Comparison of ENCODE assay signal across 8 mouse cellular contexts in the genomic region with DNA sequence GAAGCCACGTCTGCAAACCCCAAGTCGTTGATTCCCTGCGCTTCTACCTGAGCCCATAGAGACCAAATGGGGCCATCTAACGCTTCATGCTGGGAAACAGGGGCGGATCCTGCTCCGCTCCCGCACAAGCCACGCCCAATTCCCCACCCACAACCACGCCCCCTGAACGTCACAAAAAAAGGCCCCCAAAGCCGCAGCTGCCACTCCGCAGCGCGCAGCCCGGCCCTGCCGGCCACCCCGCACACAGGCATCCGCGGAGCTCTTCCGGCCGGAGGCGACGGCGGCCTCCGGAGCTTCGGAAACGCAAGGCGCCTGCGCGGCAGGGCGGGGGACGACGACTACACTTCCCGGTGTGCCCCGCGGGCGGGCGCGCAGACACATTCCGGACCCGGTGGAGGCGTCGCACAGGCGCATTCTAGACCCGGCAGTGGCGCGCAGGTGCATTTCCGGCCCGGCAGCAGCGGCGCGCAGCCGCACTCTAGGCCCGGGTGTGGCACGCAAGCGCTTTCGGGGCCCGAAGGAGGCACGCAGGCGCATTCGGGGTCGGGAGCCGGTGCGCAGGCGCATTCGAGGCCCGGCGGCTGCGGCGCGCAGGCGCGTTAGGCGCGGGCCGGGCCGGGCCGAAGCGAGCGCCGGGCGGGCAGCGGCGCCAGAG. TPM values are rescaled to one million over a fixed set of nuclear protein-coding genes. Genes with fewer than 3 reads are reported as not detected.
A peak's percentile ranks its signal among the peaks of the same experiment; 100 is the strongest.
DNase-seq lines count a peak whose midpoint lies in the region; ATAC-seq and TF ChIP-seq lines count a peak whose summit lies in the region.

Cdc34 (plus strand) TSS at position 605 of the 655 bp plus-strand sequence.

- H3K9ac ChIP-seq in MEL (ENCODE audit: control insufficient read depth, low read depth, low read length, poor library complexity, severe bottlenecking): peak within 1 kb of the TSS; percentile 96
- peak within 1 kb of the TSS; percentile 83 for H3K9ac ChIP-seq in lung, postnatal 0 days (replicated peaks; ENCODE audit: low read depth)

- H3K4me3 ChIP-seq in MEL (ENCODE audit: control insufficient read depth in 1 of 2, insufficient read depth in 1 of 2, low read depth in 2 of 2, low read length in 2 of 2): peak within 1 kb of the TSS; percentile 96 to 98
- peak within 1 kb of the TSS; percentile 98 for H3K4me3 ChIP-seq in cerebellum, adult 2 months (replicated peaks; ENCODE audit: insufficient read depth, low read depth, low read length)
- H3K4me3 ChIP-seq in lung, postnatal 0 days (ENCODE audit: low read depth, low read length): peak within 1 kb of the TSS; percentile 79

- H3K9me3 ChIP-seq in MEL (replicated peaks; ENCODE audit: insufficient read depth, low read length): no peaks in the 10 kb centered on the region
- H3K9me3 ChIP-seq in lung, postnatal 0 days (ENCODE audit: low read length): no peaks in the 10 kb centered on the region

- peak; percentile 78 to 79 for ATAC-seq in hematopoietic stem cell, adult 5-6 weeks (replicated peaks in 1 of 2; ENCODE audit: insufficient read depth in 1 of 2, low FRiP score in 2 of 2, low TSS enrichment in 1 of 2, low read depth in 1 of 2, poor library complexity in 2 of 2, severe bottlenecking in 2 of 2)
- ATAC-seq in lung, postnatal 0 days: peak; percentile 96

- TF ChIP-seq RAD21 in MEL (IDR thresholded peaks at IDR 0.05; ENCODE audit: low read depth, low read length): no peak

- peaks cover 3 to 4% of the 10 kb centered on the region in 2 experiments; a peak in 2 of 4 replicates for H3K36me3 ChIP-seq in MEL (ENCODE audit: control insufficient read depth in 1 of 2, insufficient read depth in 2 of 2, low read length in 2 of 2)
- peaks cover 20% of the 10 kb centered on the region; the same call in 1 of the 2 replicates for H3K36me3 ChIP-seq in lung, postnatal 0 days (ENCODE audit: insufficient read depth, low read length)

- H3K4me1 ChIP-seq in MEL (ENCODE audit: control insufficient read depth in 1 of 2, insufficient read depth in 2 of 2, low read length in 2 of 2): peaks cover 6 to 19% of the 10 kb centered on the region in 2 experiments; a peak in 3 of 4 replicates
- peaks cover 23% of the 10 kb centered on the region for H3K4me1 ChIP-seq in cerebellum, adult 2 months (ENCODE audit: control insufficient read depth, insufficient read depth, low read length)
- H3K4me1 ChIP-seq in lung, postnatal 0 days (ENCODE audit: insufficient read depth, low read depth, low read length): peaks cover 14% of the 10 kb centered on the region; the same call in 1 of the 2 replicates

- peak; percentile 59 to 85; a peak in 3 of 4 replicates for TF ChIP-seq POLR2A in MEL (IDR thresholded peaks at IDR 0.05; ENCODE audit: control insufficient read depth in 1 of 2, insufficient read depth in 1 of 2, low read depth in 1 of 2, low read length in 2 of 2, poor library complexity in 1 of 2)
- TF ChIP-seq POLR2A in cerebellum, adult 2 months (IDR thresholded peaks at IDR 0.05; ENCODE audit: borderline replicate concordance, insufficient read depth, low read length): peak; percentile 88; the same call in 1 of the 2 replicates

- H3K27ac ChIP-seq in MEL (ENCODE audit: control insufficient read depth, low read depth, low read length): peak within 1 kb of the TSS; percentile 59
- peak within 1 kb of the TSS; percentile 62 for H3K27ac ChIP-seq in cerebellum, adult 2 months (ENCODE audit: insufficient read depth, low read length)
- peak within 1 kb of the TSS; percentile 81 for H3K27ac ChIP-seq in lung, postnatal 0 days (ENCODE audit: low read length)

- peaks cover 32% of the 10 kb centered on the region for H3K79me2 ChIP-seq in MEL (ENCODE audit: control insufficient read depth, insufficient read depth, low read length, poor library complexity)

- under 1% methylated on average over 84 of the region's 84 CpGs for WGBS in cerebellum, adult 2 months
- under 1% methylated on average over 51 of the region's 84 CpGs for WGBS in lung, postnatal 0 days

- TF ChIP-seq EP300 in MEL (IDR thresholded peaks at IDR 0.05; ENCODE audit: low read depth in 1 of 2, low read length in 2 of 2): peak in 1 of 2 experiments; percentile 7; a peak in 1 of 4 replicates
- TF ChIP-seq EP300 in lung, postnatal 0 days (IDR thresholded peaks at IDR 0.05): no peak

- TF ChIP-seq CTCF in MEL (IDR thresholded peaks at IDR 0.05 in 2 of 3, conservative IDR thresholded peaks at IDR 0.05 in 1 of 3; ENCODE audit: control insufficient read depth in 1 of 3, insufficient read depth in 1 of 3, low read depth in 2 of 3, low read length in 3 of 3, poor library complexity in 1 of 3, severe bottlenecking in 1 of 3): no peak
- no peak for TF ChIP-seq CTCF in cerebellum, adult 2 months (IDR thresholded peaks at IDR 0.05; ENCODE audit: borderline replicate concordance, insufficient read depth, low read depth, low read length)
- TF ChIP-seq CTCF in lung, postnatal 0 days (IDR thresholded peaks at IDR 0.05): peak; percentile 58

- H3K4me2 ChIP-seq in lung, postnatal 0 days (replicated peaks; ENCODE audit: low read depth, low read length): peak within 1 kb of the TSS; percentile 92

- no peaks in the 10 kb centered on the region for H3K27me3 ChIP-seq in MEL (ENCODE audit: control insufficient read depth in 1 of 2, insufficient read depth in 2 of 2, low read length in 2 of 2)
- no peaks in the 10 kb centered on the region for H3K27me3 ChIP-seq in cerebellum, adult 2 months (ENCODE audit: control insufficient read depth, insufficient read depth, low read length)
- H3K27me3 ChIP-seq in lung, postnatal 0 days (replicated peaks; ENCODE audit: insufficient read depth, low read length): no peaks in the 10 kb centered on the region

- peak; percentile 99 for DNase-seq in MEL (ENCODE audit: low read depth, low spot score)
- peak; percentile 99 to 100 for DNase-seq in cerebellum, adult 2 months
- DNase-seq in forelimb bud, embryonic 11.5 days (ENCODE audit: low read depth, low spot score): peak; percentile 99
- peak; percentile 100 for DNase-seq in layer of hippocampus, adult 9-11 months
- DNase-seq in lung, postnatal 0 days (ENCODE audit: low spot score): peak; percentile 99
- DNase-seq in ovary, postnatal 14 days (ENCODE audit: low spot score): peak; percentile 99
- peak; percentile 99 for DNase-seq in thymus, postnatal 14 days

TF ChIP-seq in MEL, 35 proteins besides CTCF, POLR2A, EP300 and RAD21:
- TF ChIP-seq MYB (IDR thresholded peaks at IDR 0.05; ENCODE audit: low read depth, low read length) (no peak), NRF1 (IDR thresholded peaks at IDR 0.05; ENCODE audit: insufficient read depth, low read depth, low read length, poor library complexity, severe bottlenecking) (peak; percentile 90), MYC (IDR thresholded peaks at IDR 0.05; ENCODE audit: low read depth, low read length) (0 out of 2 replicates have a peak, but pooled peaks have one; percentile 69), USF2 (IDR thresholded peaks at IDR 0.05; ENCODE audit: borderline replicate concordance in 1 of 2, insufficient read depth in 1 of 2, low read depth in 1 of 2, low read length in 2 of 2) (no peak), MAZ (IDR thresholded peaks at IDR 0.05; ENCODE audit: low read depth, low read length) (peak; percentile 93), BHLHE40 (IDR thresholded peaks at IDR 0.05; ENCODE audit: borderline replicate concordance, low read depth, low read length) (no peak), UBTF (IDR thresholded peaks at IDR 0.05; ENCODE audit: borderline replicate concordance, insufficient read depth, low read depth, low read length) (no peak), MXI1 (IDR thresholded peaks at IDR 0.05; ENCODE audit: low read depth, low read length) (peak; percentile 83), TCF12 (IDR thresholded peaks at IDR 0.05; ENCODE audit: low read depth, low read length) (peak; percentile 64), E2F4 (IDR thresholded peaks at IDR 0.05; ENCODE audit: borderline replicate concordance, low read depth, low read length) (no peak), MAFK (IDR thresholded peaks at IDR 0.05; ENCODE audit: borderline replicate concordance, low read depth, low read length) (no peak), JUND (IDR thresholded peaks at IDR 0.05; ENCODE audit: low read depth, low read length) (no peak), MEF2A (IDR thresholded peaks at IDR 0.05; ENCODE audit: extremely low read depth, insufficient replicate concordance, low read depth, low read length, poor library complexity, severe bottlenecking) (peak; percentile 49; the same call in 1 of the 2 replicates), ELF1 (IDR thresholded peaks at IDR 0.05; ENCODE audit: low read depth, low read length) (peak; percentile 97), KAT2A (conservative IDR thresholded peaks at IDR 0.05; ENCODE audit: low read depth, low read length) (peak; percentile 98), NELFE (IDR thresholded peaks at IDR 0.05; ENCODE audit: low read depth, low read length) (peak; percentile 91), POLR2AphosphoS2 (IDR thresholded peaks at IDR 0.05; ENCODE audit: low read length) (peak; percentile 77; the same call in 1 of the 2 replicates), TBP (IDR thresholded peaks at IDR 0.05; ENCODE audit: low read depth, low read length) (0 out of 2 replicates have a peak, but pooled peaks have one; percentile 6), POLR2AphosphoS5 (IDR thresholded peaks at IDR 0.05; ENCODE audit: borderline replicate concordance, low read depth, low read length) (no peak), ETS1 (IDR thresholded peaks at IDR 0.05; ENCODE audit: low read depth, low read length) (peak; percentile 26; the same call in 1 of the 2 replicates), ZMIZ1 (IDR thresholded peaks at IDR 0.05; ENCODE audit: low read depth, low read length) (peak; percentile 70; the same call in 1 of the 2 replicates), SIN3A (IDR thresholded peaks at IDR 0.05; ENCODE audit: low read length) (peak; percentile 78), CHD2 (IDR thresholded peaks at IDR 0.05; ENCODE audit: low read length) (no peak), RCOR1 (IDR thresholded peaks at IDR 0.05; ENCODE audit: low read depth, low read length) (0 out of 2 replicates have a peak, but pooled peaks have one; percentile 14), GABPA (IDR thresholded peaks at IDR 0.05; ENCODE audit: low read depth, low read length) (no peak), USF1 (IDR thresholded peaks at IDR 0.05; ENCODE audit: low read depth, low read length) (peak; percentile 39), HCFC1 (IDR thresholded peaks at IDR 0.05; ENCODE audit: low read depth, low read length) (peak; percentile 98)

RNA-seq across cellular contexts. Expression of gene Cdc34, which starts in this region (rescaled TPM):
- total RNA-seq in MEL (2012; rRNA removed): 288 and 318 TPM in 2 replicates
- 100 to 1,000 TPM; 417 to 422 TPM for polyA plus RNA-seq in MEL (2012; ENCODE audit: insufficient read depth in 1 of 2, insufficient read length in 2 of 2, low read depth in 1 of 2, low replicate concordance in 2 of 2, missing spikeins in 1 of 2)
- 93.9 and 106 TPM in 2 replicates for polyA plus RNA-seq in cerebellum, adult 2 months (2012; rRNA removed)
- total RNA-seq in hematopoietic stem cell, adult 5-6 weeks (2017): 64.2 and 65.0 TPM in 2 replicates
- 52.7 and 64.3 TPM in 2 replicates for polyA plus RNA-seq in lung, postnatal 0 days (2015; fragmentation: Nextera tagmentation; extraction: Ambion mirVana)

Comparison
In these comparisons a context has a peak if more than half of its experiments do, and no peak if none do; other contexts are left out.
1. Peak in every context shown above with its lines: DNase-seq, ATAC-seq, H3K4me3 ChIP-seq and H3K27ac ChIP-seq.